Mouse (Mus musculus): Measurements from ENCODE around the gene Ap4b1. TPM values are rescaled to one million over a fixed set of nuclear protein-coding genes. Genes with fewer than 3 reads are reported as not detected.

The Ap4b1 gene
- polyA plus RNA-seq, 1 experiment: 14.8 TPM

DNA sequence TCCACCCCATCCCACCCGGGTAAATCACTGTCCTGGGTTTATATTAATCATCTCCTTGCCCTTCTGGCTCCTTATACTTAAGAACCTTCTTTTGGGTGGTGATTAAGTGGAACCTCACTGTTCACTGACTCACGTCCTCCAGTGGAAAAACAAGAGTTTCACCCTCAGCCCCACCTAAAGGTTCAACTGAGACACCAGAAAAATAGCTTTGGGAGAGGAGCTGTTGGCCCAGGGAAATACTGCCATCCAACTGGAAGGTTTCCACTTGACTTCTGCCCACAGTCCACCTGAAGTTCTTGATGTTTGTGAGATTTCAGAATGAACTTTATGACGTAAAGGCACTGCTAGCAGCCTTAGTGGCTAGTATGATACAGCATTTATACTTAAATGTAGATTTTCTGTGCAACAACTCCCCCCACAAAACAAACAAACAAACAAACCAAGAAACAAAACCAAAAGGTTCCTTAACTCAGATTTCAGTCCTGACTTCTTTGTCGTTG is 53.5 kb downstream of the Ap4b1 start:
- TF ChIP-seq CTCF (IDR thresholded peaks at IDR 0.05; ENCODE audit: extremely low read depth, insufficient read depth, low read length): no peak
- TF ChIP-seq POLR2A (IDR thresholded peaks at IDR 0.05; ENCODE audit: extremely low read depth, insufficient read depth, low read length): no peak
- no peaks in the 10 kb centered on the region; the same call in 1 of the 2 replicates for H3K4me1 ChIP-seq (ENCODE audit: control insufficient read depth, insufficient read depth, low read length)
- no peak overlapping the region for H3K4me3 ChIP-seq (ENCODE audit: insufficient read depth, low read length)
- H3K27ac ChIP-seq (ENCODE audit: insufficient read depth, low read length): no peak overlapping the region

DNA sequence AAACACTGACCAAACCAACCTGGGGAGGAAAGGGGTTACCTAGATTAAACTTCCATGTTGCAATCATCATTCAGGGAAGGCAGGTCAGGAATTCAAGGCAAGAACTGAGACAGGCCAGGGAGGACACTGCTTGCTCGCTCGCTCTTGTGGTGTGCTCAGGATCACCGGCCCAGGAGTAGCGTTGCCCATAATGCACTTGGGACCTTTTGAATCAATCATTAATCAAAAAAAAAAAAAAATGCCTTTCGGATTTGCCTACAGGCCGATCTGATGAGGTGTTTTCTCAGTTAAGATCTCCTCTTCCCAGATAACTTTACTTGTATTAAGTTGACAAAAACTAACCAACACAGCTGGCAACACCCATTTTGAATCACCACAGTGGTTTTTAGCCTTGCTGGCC is 54.9 kb downstream of the Ap4b1 start:
- TF ChIP-seq CTCF (IDR thresholded peaks at IDR 0.05; ENCODE audit: extremely low read depth, insufficient read depth, low read length): no peak
- TF ChIP-seq POLR2A (IDR thresholded peaks at IDR 0.05; ENCODE audit: extremely low read depth, insufficient read depth, low read length): no peak
- H3K4me3 ChIP-seq (ENCODE audit: insufficient read depth, low read length): no peak overlapping the region
- no peaks in the 10 kb centered on the region; the same call in 1 of the 2 replicates for H3K4me1 ChIP-seq (ENCODE audit: control insufficient read depth, insufficient read depth, low read length)
- no peak overlapping the region for H3K27ac ChIP-seq (ENCODE audit: insufficient read depth, low read length)

GRCm38 (mm10) chr3:103867424-103867971 is 58.2 kb downstream of the Ap4b1 start:
- TF ChIP-seq CTCF (IDR thresholded peaks at IDR 0.05; ENCODE audit: extremely low read depth, insufficient read depth, low read length): no peak
- TF ChIP-seq POLR2A (IDR thresholded peaks at IDR 0.05; ENCODE audit: extremely low read depth, insufficient read depth, low read length): no peak
- no peak overlapping the region for H3K4me3 ChIP-seq (ENCODE audit: insufficient read depth, low read length)
- no peaks in the 10 kb centered on the region for H3K4me1 ChIP-seq (ENCODE audit: control insufficient read depth, insufficient read depth, low read length)
- no peak overlapping the region for H3K27ac ChIP-seq (ENCODE audit: insufficient read depth, low read length)

DNA sequence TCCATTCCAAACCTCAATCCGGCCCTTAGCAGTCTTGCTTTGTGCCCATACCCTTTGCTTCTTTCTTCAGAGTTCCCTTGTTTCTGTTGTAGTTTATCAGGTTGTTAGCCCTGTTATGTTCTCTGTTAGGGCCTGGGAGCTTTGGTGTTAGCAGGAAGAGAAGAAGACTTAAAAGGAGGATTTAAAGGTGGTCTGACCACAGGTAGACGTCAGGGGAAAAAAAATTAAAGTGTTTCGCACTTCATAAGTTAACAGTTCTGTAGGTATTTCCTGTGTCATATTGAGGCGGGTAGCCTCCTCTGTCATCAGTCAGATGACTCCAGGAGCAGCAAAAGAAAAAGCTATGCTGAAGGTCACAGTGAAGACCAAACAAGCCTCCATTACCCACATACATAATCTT is 58.7 kb downstream of the Ap4b1 start:
- H3K4me1 ChIP-seq (ENCODE audit: control insufficient read depth, insufficient read depth, low read length): no peaks in the 10 kb centered on the region
- H3K27ac ChIP-seq (ENCODE audit: insufficient read depth, low read length): no peak overlapping the region
- no peak overlapping the region for H3K4me3 ChIP-seq (ENCODE audit: insufficient read depth, low read length)
- no peak for TF ChIP-seq CTCF (IDR thresholded peaks at IDR 0.05; ENCODE audit: extremely low read depth, insufficient read depth, low read length)
- no peak for TF ChIP-seq POLR2A (IDR thresholded peaks at IDR 0.05; ENCODE audit: extremely low read depth, insufficient read depth, low read length)

Other genes starting within 250 kb of the Ap4b1 start
- gene Syt6, start 234.3 kb upstream of the Ap4b1 start, polyA plus RNA-seq (2012; rRNA removed): 10.3 and 15.1 TPM in 2 replicates
- gene Atg4a-ps, start 163.5 kb upstream of the Ap4b1 start, polyA plus RNA-seq (2012; rRNA removed): 0.10 and 0.13 TPM in 2 replicates
- gene Olfml3, start 71.5 kb upstream of the Ap4b1 start, polyA plus RNA-seq (2012; rRNA removed): 14.3 and 14.5 TPM in 2 replicates
- gene Gm10964, start 70.2 kb upstream of the Ap4b1 start, polyA plus RNA-seq (2012; rRNA removed): not detected in 2 replicates
- 41.2 and 42.0 TPM in 2 replicates for gene Hipk1, start 18.0 kb upstream of the Ap4b1 start, polyA plus RNA-seq (2012; rRNA removed)
- 5.8 and 6.6 TPM in 2 replicates for gene Dclre1b, start 76 bp upstream of the Ap4b1 start, polyA plus RNA-seq (2012; rRNA removed)
- 0.09 and 0.40 TPM in 2 replicates for gene Gm43064, start 53 bp downstream of the Ap4b1 start, polyA plus RNA-seq (2012; rRNA removed)
- 3.0 and 4.1 TPM in 2 replicates for gene Bcl2l15, start 23.1 kb downstream of the Ap4b1 start, polyA plus RNA-seq (2012; rRNA removed)
- 1.3 and 1.4 TPM in 2 replicates for gene Ptpn22, start 50.3 kb downstream of the Ap4b1 start, polyA plus RNA-seq (2012; rRNA removed)
- gene Rsbn1, start 104.6 kb downstream of the Ap4b1 start, polyA plus RNA-seq (2012; rRNA removed): 9.5 and 9.8 TPM in 2 replicates
- 25.3 and 27.7 TPM in 2 replicates for gene Phtf1, start 158.6 kb downstream of the Ap4b1 start, polyA plus RNA-seq (2012; rRNA removed)

Data from cortical plate, adult 2 months (tissue).